Mouse (Mus musculus) hindbrain, embryonic 12.5 days (tissue): ENCODE data around the gene Spast. TPM values are rescaled to one million over a fixed set of nuclear protein-coding genes. Genes with fewer than 3 reads are reported as not detected.
"Not testable (repeated sequence)": the region's sequence is repeated elsewhere in the genome, so short reads cannot be mapped to it uniquely, and the experiment has no call there.

Source experiments
- ATAC-seq: fragments of 200-750 bp; cut with Nextera tagmentation; 2 replicates; pipeline ENCODE4 v1.8.0; 2017; ENCODE audit warnings: moderate TSS enrichment; ENCODE audit not compliant: low FRiP score
- H3K27ac ChIP-seq: fragments of 300-500 bp; sonication (generic); 2 replicates; pipeline ENCODE4 v1.5.1; 2016; ENCODE audit warnings: mild to moderate bottlenecking
- H3K27me3 ChIP-seq: fragments of 300-500 bp; sonication (generic); 2 replicates; pipeline ENCODE4 v1.6.1; 2016; ENCODE audit warnings: mild to moderate bottlenecking
- H3K36me3 ChIP-seq: fragments of 300-500 bp; sonication (generic); 2 replicates; pipeline ENCODE4 v1.6.1; 2016; ENCODE audit warnings: mild to moderate bottlenecking
- H3K4me1 ChIP-seq: fragments of 300-500 bp; sonication (generic); 2 replicates; pipeline ENCODE4 v1.6.1; 2016
- H3K4me2 ChIP-seq: fragments of 300-500 bp; sonication (generic); replicated peaks from 2 replicates; pipeline ENCODE4 v1.6.1; 2016; ENCODE audit warnings: mild to moderate bottlenecking
- H3K4me3 ChIP-seq: fragments of 300-500 bp; sonication (generic); 2 replicates; pipeline ENCODE4 v1.5.1; 2016; ENCODE audit warnings: mild to moderate bottlenecking
- H3K9ac ChIP-seq: fragments of 300-500 bp; sonication (generic); 2 replicates; pipeline ENCODE4 v1.6.1; 2016; ENCODE audit warnings: mild to moderate bottlenecking, moderate library complexity
- H3K9me3 ChIP-seq: fragments of 300-500 bp; sonication (generic); replicated peaks from 2 replicates; pipeline ENCODE4 v1.6.1; 2016; ENCODE audit warnings: mild to moderate bottlenecking
- WGBS: fragments of 180-500 bp; shearing (Covaris S2); methylation state at CpG from one replicate; pipeline ENCODE4 v1.1.7; 2016; 5-methylcytosine and 5-hydroxymethylcytosine counted together
- polyA plus RNA-seq: library from polyadenylated mRNA; unstranded; fragments of >200 nt; fragmentation: Nextera tagmentation; extraction: Ambion mirVana; gene quantifications from 2 replicates; pipeline ENCODE4 v1.2.1, GENCODE M21; 2016

The Spast gene
- polyA plus RNA-seq, 1 experiment from 2014 or later: 52.2 TPM

DNA sequence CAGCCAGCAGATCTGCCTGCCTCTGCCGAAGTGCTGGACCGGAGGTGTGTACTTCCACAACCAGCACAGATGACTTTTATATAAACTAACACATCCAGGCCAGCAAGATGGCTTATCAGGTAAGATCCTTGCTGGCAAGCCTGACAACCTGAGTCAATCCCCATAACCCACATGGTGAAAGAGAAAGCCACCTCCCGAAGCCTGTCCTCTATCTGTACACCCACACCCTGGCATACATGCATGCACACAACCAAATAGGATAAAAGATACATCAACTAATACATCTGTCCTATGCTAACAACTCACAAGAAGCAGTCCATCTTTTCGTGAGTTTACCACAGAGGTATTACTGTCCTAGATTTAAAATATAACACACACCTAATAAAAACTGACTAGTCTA, 34.7 kb upstream of the Spast start:
- H3K4me1 ChIP-seq: no peaks in the 10 kb centered on the region
- no peaks in the 10 kb centered on the region for H3K9me3 ChIP-seq
- no peak overlapping the region for H3K4me3 ChIP-seq
- no peaks in the 10 kb centered on the region for H3K27me3 ChIP-seq
- H3K4me2 ChIP-seq: no peak overlapping the region
- no peak overlapping the region for H3K9ac ChIP-seq
- H3K27ac ChIP-seq: no peak overlapping the region
- H3K36me3 ChIP-seq: peaks cover 55% of the 10 kb centered on the region
- 88% methylated on average over 4 of the region's 4 CpGs for WGBS
- no peak for ATAC-seq

DNA sequence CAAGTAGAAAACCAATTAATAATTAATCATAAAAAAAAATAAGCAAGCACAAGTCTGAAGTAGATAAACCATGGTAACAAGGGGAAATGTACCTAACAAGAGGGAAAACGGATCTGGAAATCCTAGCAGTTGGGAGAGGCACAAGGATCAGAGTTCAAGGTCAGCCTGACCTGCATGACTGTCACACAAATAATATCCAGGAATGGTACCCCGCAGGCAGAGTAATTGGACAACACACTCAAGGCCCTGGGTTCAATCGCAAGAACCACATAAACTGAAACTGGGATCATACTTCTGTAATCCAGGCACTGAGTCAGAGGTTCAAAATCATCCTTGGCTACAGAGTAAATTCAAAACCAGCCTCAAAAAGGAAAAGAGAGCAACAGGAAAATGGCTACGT, 33.2 kb upstream of the Spast start:
- WGBS: 89% methylated on average over 4 of the region's 4 CpGs
- peaks cover 63% of the 10 kb centered on the region for H3K36me3 ChIP-seq
- H3K27me3 ChIP-seq: no peaks in the 10 kb centered on the region
- no peak overlapping the region for H3K9ac ChIP-seq
- no peaks in the 10 kb centered on the region for H3K4me1 ChIP-seq
- H3K9me3 ChIP-seq: no peaks in the 10 kb centered on the region
- no peak overlapping the region for H3K27ac ChIP-seq
- no peak overlapping the region for H3K4me2 ChIP-seq
- ATAC-seq: no peak
- H3K4me3 ChIP-seq: no peak overlapping the region

DNA sequence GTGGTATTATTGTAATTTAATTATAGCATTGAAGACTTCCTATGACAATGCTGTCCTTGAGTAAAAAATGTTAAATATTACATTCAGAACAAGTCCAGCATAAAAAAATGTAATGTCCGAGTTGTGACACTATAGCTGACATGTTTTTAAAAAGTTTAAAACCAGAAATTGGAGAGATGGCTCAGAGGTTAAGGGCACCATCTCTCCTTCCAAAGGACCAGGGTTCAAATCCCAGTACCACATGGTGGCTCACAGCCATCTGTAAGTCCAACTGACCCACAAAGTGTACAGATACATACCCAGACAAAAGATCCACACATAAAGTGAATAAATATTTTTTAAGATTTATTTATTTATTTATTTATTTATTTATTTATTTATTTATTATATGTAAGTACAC, 32.8 kb upstream of the Spast start:
- WGBS: 97% methylated on average over 1 of the region's 1 CpGs
- no peak for ATAC-seq
- Histone ChIP-seq H3K36me3 (peaks cover 64% of the 10 kb centered on the region), H3K9me3 (no peaks in the 10 kb centered on the region), H3K9ac (no peak overlapping the region), H3K27ac (no peak overlapping the region), H3K27me3 (no peaks in the 10 kb centered on the region), H3K4me2 (no peak overlapping the region), H3K4me3 (no peak overlapping the region), H3K4me1 (no peaks in the 10 kb centered on the region)

DNA sequence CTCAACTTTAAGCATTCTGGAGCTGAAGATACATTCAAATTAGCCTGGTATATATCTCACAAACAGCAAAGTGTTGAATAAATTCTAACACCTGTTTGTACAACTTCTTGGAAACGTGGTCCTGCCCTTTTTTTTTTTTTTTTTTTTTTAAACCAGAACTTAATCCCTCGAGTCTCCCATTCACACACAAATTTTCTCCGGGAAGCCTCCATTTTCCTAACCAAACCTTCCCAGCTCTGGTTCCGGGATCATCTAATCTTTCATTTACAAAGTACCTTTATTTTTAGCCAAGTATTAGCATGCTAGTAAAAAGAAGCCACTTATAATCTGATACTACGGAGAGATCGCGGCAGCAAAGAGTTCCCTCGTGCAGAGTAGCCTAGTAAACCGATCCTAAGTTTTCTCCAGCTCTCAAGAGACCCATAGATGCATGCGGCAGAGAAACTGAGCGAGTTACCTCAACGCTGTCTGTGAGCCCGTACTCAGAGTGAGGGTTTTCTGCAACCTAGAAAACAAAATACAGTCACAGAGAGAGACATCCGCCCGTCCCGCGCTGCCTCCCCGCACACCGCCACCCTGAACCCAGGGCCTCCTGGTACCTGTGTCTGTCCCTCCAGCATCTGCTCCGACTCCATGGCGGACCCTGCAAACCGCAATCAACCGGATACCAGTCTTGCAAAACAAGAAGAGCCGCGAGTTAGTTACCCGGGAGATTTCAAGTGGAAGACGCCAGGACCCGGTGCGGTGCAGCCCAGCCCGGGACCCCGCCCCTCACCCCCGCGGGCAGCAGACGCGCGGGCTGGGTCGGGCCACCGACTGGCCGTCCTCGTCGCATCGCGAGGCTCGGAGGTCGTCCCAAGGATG, 23.1 kb upstream of the Spast start:
- Histone ChIP-seq H3K4me3 (peak overlapping the region; percentile 75), H3K4me2 (peak overlapping the region; percentile 81), H3K27ac (peak overlapping the region; percentile 91), H3K36me3 (peaks cover 6% of the 10 kb centered on the region; the same call in 1 of the 2 replicates), H3K4me1 (peaks cover 14% of the 10 kb centered on the region), H3K9ac (peak overlapping the region; percentile 75), H3K9me3 (no peaks in the 10 kb centered on the region), H3K27me3 (no peaks in the 10 kb centered on the region)
- ATAC-seq: peak; percentile 91
- under 1% methylated on average over 45 of the region's 45 CpGs for WGBS

DNA sequence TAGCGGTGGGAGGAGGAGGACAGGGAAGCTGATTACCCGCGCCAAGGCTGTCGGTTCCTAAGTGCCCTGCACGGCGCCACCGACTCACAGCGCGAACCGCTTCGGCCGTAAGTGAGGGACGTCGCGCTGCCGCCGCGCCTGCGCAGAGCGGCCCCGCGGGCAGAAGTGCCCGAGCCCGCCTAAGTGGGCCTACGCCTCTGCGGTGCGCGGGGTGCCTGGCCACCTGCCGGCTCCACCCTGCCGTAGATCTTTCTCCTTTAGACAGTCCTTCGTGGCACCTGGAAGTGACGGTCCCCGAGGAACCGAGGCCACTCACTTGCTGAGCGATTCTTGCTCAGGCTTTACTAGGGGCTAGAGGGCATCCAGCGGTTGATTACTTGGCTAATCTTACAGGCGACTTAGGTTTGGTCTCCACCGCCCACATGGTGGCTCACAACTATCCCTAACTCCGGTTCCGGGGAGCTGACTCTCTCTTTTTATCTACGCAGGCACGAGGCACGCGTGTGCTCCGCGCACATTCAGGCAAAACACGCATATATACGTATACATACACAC, 22.4 kb upstream of the Spast start:
- Histone ChIP-seq H3K27me3 (no peaks in the 10 kb centered on the region), H3K27ac (peak overlapping the region; percentile 91), H3K4me1 (peaks cover 14% of the 10 kb centered on the region), H3K4me3 (peak overlapping the region; percentile 75), H3K4me2 (peak overlapping the region; percentile 81), H3K9ac (peak overlapping the region; percentile 75), H3K9me3 (no peaks in the 10 kb centered on the region), H3K36me3 (peaks cover 5% of the 10 kb centered on the region; the same call in 1 of the 2 replicates)
- ATAC-seq: peak; percentile 95
- WGBS: under 1% methylated on average over 39 of the region's 48 CpGs

DNA sequence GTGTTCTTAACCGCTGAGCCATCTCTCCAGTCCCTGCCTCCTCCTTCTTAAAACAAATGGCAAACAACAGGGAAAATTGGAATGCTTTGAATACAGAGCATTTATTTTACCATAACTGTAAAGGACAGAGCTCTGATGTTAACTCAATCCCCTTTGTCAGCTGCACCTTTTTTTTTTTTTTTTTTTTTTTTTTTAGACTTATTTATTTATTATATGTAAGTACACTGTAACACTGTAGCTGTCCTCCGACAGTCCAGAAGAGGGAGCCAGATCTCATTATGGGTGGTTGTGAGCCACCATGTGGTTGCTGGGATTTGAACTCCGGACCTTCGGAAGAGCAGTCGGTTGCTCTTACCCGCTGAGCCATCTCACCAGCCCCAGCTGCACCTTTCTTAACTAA, 20.1 kb upstream of the Spast start:
- no peak overlapping the region for H3K4me2 ChIP-seq
- no peaks in the 10 kb centered on the region for H3K27me3 ChIP-seq
- H3K36me3 ChIP-seq: peaks cover 5% of the 10 kb centered on the region; the same call in 1 of the 2 replicates
- no peak overlapping the region for H3K4me3 ChIP-seq
- 91% methylated on average over 6 of the region's 6 CpGs for WGBS
- H3K9ac ChIP-seq: no peak overlapping the region
- ATAC-seq: no peak
- peaks cover 14% of the 10 kb centered on the region for H3K4me1 ChIP-seq
- no peak overlapping the region for H3K27ac ChIP-seq
- H3K9me3 ChIP-seq: no peaks in the 10 kb centered on the region

DNA sequence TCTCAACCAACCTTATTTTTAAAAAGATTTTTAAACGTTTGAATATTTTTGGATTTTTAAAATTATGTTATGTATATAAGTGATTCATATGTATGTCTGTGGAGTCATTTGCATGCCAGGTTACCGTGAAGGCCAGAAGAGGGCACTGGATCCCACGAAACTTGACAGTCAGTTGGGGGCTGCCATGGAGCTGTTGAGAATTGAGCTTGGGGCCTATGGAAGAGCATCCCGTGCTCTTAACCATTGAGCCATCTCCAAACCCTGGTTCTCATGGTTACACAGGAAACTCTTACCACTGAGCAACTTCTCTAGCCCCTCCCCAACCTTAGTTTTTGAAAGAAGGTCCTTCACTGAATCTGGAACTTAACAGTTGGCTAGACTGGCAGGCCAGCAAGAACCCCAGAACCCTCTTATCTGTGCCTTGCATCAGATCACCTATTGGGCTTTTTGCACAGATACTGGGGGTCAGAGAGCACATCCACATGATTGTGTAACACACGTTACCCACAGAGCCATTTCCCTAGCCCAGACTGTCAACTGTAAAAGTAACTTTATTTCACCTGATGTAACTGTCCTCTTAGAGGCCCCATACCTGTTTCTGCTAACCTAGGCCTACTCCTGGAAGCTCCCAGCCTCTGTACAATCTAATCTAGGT, 16.3 kb upstream of the Spast start:
- Histone ChIP-seq H3K36me3 (no peaks in the 10 kb centered on the region), H3K27me3 (no peaks in the 10 kb centered on the region), H3K4me3 (no peak overlapping the region), H3K9ac (no peak overlapping the region), H3K4me2 (no peak overlapping the region), H3K27ac (no peak overlapping the region), H3K9me3 (no peaks in the 10 kb centered on the region), H3K4me1 (no peaks in the 10 kb centered on the region)
- WGBS: 57% methylated on average over 5 of the region's 5 CpGs
- no peak for ATAC-seq

DNA sequence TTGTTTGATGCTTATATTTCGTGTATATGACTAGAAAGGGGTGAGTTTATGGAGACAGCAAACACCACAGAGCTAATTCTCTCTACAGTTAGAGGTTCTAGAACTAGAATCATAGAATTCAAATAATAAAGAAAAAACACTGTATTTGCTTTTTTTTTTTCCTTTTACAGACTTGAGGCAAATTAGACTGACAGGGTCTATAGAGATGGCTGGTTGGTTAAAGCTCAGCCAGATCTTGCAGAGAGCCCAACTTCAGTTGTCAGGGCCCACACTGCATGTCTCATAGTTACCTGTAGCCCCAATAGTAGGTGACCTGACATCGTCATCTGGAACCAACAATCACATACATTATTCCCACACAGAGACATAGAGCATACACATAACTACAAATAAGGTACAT, 14.9 kb upstream of the Spast start, which contains the start of gene Dpy30:
Dpy30 (minus strand) TSS at position 101 of the 400 bp plus-strand sequence.
- H3K9ac ChIP-seq: no peak within 1 kb of the TSS
- no peak within 1 kb of the TSS for H3K27ac ChIP-seq
- no peaks in the 10 kb centered on the region for H3K9me3 ChIP-seq
- no peaks in the 10 kb centered on the region for H3K36me3 ChIP-seq
- H3K4me1 ChIP-seq: no peaks in the 10 kb centered on the region
- H3K4me3 ChIP-seq: no peak within 1 kb of the TSS
- ATAC-seq: no peak
- 83% methylated on average over 2 of the region's 2 CpGs for WGBS
- H3K27me3 ChIP-seq: no peaks in the 10 kb centered on the region
- no peak within 1 kb of the TSS for H3K4me2 ChIP-seq

DNA sequence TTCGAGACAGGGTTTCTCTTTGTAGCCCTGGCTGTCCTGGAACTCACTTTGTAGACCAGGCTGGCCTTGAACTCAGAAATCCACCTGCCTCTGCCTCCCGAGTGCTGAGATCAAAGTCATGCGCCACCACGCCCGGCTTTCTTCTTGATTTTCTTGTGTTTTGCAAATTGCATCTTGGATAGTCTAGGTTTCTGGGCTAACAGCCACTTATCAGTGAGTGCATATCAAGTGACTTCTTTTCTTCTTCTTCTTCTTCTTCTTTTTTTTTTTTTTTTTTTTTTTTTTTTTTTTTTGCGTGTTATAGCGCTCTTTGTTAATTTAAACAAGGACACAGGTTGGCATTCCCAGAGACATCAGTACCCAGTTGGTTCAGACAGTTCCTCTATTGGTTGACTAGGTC, 11.6 kb upstream of the Spast start:
- not testable (repeated sequence) for H3K27ac ChIP-seq, ATAC-seq, H3K9me3 ChIP-seq, H3K4me2 ChIP-seq, H3K36me3 ChIP-seq, H3K4me3 ChIP-seq, H3K27me3 ChIP-seq, H3K4me1 ChIP-seq, H3K9ac ChIP-seq
- WGBS: 90% methylated on average over 7 of the region's 7 CpGs

DNA sequence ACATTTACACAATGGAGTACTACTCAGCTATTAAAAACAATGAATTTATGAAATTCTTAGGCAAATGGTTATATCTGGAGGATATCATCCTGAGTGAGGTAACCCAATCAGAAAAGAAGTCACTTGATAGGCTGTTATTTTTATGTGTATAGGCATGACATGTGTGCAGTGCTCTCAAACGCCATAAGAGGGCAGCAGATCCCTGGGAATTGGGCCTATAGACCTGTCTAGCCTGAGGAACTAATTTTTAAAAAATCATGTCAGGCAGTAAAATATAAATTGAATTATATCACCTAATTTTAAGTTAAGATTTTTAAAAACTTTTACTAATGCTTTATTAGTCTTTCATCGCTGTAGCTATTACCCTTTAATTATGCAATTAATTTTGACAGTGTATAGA, 10.6 kb upstream of the Spast start:
- not testable (repeated sequence) for ATAC-seq, H3K4me3 ChIP-seq, H3K9ac ChIP-seq, H3K27ac ChIP-seq, H3K4me1 ChIP-seq, H3K27me3 ChIP-seq, H3K9me3 ChIP-seq, H3K36me3 ChIP-seq, H3K4me2 ChIP-seq
- WGBS: 45% methylated on average over 2 of the region's 2 CpGs

DNA sequence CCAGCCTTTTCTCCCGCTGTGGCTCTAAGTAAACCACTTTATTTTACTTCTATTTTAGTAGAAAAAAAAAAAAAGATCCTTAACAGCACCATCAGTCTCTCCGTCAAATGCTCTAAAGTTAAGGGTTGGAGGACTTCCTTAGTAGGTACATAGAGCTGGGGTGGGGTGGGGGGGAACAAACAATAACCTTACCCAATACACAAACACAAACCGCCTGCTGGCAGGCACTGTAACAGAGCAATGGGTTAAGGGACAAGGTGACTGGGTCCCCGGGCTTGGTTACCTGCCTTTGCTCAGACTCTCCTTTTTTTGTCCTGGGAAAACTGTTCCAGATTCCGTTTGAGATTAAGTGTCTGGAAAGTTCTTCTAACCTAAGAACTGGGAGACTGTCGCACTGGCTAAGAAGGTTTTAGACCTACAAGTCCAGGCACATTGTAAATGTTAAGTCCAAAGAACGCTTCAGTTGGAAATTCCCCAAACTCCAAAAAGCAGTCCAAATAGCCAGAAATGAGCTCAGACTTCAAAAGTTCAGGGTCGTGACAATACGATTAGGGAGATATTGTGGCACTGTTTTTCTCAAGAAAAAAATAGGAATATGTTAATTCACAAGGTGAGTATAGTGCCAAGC, 7.6 kb upstream of the Spast start:
- Histone ChIP-seq H3K27me3 (no peaks in the 10 kb centered on the region), H3K9ac (no peak overlapping the region), H3K4me2 (no peak overlapping the region), H3K4me1 (no peaks in the 10 kb centered on the region), H3K27ac (no peak overlapping the region), H3K36me3 (no peaks in the 10 kb centered on the region), H3K4me3 (no peak overlapping the region), H3K9me3 (no peaks in the 10 kb centered on the region)
- no peak for ATAC-seq
- 82% methylated on average over 9 of the region's 9 CpGs for WGBS

DNA sequence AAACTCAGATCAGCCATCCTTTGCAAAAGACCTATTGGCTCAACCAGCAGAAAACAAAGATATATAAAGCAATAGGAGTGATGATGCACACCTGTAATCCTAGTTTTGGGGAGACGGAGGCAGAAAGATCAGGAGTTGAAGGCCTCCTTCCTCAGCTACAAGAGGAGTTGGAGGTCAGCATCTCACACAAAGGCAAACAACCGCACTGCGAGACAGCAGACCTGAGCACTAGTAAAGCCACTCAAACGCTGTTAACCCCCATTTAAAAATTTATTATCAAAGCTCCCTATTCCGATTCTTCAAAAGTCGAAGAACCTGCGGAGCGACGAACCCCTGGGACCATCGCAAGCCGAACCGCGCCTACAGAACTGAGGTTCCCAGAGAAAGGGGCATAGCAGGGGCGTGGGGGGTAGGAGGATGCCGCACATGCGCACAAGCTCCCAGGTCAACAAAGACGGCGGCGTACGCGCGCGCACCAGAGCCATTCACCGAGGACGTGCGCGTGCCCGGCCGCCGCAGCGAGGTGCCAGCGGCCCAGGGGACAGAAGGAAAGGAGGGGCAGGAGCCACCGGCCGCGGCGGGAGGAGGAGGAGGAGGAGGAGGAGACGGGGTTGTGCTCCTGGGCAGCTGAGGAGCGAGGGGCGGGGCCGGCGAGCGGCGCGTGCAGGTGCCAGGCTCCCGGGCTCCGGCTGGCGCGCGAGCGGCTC, 409 bp upstream of the Spast start:
- peak overlapping the region; percentile 99 for H3K27ac ChIP-seq

More for the DNA sequence above, 409 bp upstream of the Spast start:
- Histone ChIP-seq H3K4me1 (peaks cover 37% of the 10 kb centered on the region), H3K27me3 (no peaks in the 10 kb centered on the region), H3K9me3 (no peaks in the 10 kb centered on the region), H3K4me2 (peak overlapping the region; percentile 69), H3K4me3 (peak overlapping the region; percentile 99), H3K9ac (peak overlapping the region; percentile 97), H3K36me3 (no peaks in the 10 kb centered on the region)
- under 1% methylated on average over 38 of the region's 50 CpGs for WGBS
- ATAC-seq: peak; percentile 94
